Mouse (Mus musculus) T-cell, adult 2 months (primary cell): ENCODE results near the gene Sh2d1b2.
A peak's percentile ranks its signal among the peaks of the same experiment; 100 is the strongest.
"Not testable (repeated sequence)": the region's sequence is repeated elsewhere in the genome, so short reads cannot be mapped to it uniquely, and the experiment has no call there.

ENCODE experiments used
- DNase-seq: peaks from one replicate; pipeline ENCODE4 v3.0.0; 2022; ENCODE audit warnings: low spot score

Sh2d1b2 gene

DNA sequence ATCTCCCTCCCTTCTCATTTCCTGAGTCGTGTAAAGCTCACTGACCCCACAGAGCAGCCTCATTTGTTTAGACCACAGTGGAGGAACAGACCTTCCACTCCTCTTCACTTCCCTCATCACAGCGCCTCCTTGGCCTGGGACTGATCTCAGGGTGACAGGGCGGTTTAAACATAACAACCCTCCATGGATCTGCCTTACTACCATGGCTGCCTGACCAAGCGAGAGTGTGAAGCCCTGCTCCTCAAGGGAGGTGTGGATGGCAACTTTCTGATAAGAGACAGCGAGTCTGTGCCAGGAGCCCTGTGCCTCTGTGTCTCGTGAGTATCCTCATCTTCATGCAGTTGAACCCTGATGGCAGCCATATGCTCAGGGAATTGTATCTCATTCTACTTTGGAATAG, at the start of gene Sh2d1b2:
TSS of gene Sh2d1b2 (plus strand) at position 62 of the 400 bp plus-strand sequence.
- DNase-seq: not testable (repeated sequence)

DNA sequence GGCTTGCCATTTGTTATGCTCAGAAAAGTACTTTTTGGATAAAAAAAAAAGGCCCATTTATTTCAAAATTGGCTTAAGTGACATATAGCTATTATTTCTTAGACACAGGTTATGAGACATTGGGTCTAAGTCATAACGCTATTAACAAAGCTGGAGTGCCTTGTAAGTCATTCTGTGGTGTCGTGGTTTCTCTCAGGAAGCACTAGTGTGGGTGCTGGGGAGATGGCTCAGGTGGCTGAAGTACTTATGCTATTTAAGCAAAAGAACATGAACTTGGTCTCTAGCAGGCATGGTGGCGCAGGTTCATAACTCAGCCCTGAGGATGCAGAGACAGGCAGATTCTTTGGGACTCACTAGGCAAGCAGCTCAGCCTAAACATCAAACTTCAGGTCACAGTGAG, 47.4 kb upstream of the Sh2d1b2 start:
- DNase-seq: no peak

DNA sequence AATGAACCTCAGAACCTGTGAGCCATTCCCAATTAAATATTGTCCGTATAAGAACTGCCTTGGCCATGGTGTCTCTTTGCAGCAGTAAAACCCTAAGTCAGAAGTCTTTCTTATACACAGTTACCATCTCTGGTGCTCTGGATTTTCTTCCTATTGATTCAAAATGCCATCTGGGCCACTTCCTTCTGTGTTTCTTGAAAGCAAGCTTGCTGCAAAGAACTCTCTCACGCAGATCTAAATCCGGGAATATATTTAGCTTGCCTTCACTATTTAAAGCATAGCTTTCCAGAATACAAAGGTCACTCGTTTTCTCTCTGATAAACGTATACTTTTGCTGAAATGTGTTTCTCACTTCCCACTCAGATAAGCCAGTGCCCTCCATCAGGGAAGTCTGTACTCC, 46.0 kb upstream of the Sh2d1b2 start:
- no peak for DNase-seq

DNA sequence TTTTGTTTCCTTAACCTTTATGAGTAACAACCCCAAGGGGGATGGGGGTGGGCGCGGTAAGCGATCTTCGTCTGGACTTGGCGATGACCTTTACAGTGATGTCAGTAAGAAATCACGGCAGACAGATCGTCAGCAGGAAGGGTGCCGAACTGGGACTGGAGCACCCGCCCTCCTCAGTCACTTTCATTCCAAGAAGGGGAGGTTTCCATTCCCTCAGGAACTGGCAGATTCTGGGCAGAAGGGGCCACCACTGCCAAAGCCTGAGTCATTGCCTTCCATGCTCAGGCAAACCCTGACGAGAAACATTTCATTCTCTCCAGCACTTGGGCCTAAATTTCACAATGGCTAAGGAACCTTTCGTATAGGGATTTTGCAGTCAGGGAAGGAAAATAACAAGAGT, 43.9 kb upstream of the Sh2d1b2 start:
- no peak for DNase-seq

DNA sequence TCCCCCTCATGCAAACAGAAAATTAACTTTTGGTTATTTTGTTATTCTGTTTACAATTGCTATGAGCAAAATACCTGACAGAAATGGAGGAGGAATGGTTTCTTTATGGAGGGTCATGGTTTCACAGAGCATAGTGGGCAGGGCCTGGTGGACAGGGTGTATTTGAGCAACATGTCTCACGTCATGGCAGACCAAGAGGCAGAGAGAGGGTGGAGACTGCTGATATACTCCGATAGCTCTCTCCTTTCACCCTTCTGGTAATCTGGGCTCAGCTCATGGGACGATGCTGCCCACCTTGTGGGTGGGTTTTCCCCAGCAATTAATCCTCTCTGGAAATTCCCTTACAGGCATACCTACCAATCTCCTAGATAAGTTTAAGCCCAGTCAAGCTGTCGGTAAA, 42.3 kb upstream of the Sh2d1b2 start:
- no peak for DNase-seq

DNA sequence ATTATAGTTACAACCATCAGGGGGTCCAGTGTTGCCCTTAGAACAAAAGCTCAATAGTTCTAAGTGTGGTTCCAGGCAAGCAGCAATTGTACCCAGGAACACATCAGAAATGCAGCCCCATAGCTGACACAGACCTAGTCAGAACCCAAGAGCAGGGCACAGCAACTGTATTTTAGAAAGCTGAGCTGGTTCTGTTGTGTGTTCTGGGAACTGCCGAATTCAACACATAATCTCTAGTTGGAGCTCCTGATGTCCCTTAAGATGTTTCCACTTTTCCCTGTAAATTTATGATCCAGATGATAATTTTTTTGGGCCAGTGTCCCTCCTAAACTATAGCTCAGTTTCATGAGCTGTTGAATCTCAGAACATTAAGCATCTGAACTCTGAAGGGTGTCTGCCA, 40.6 kb upstream of the Sh2d1b2 start:
- DNase-seq: no peak

DNA sequence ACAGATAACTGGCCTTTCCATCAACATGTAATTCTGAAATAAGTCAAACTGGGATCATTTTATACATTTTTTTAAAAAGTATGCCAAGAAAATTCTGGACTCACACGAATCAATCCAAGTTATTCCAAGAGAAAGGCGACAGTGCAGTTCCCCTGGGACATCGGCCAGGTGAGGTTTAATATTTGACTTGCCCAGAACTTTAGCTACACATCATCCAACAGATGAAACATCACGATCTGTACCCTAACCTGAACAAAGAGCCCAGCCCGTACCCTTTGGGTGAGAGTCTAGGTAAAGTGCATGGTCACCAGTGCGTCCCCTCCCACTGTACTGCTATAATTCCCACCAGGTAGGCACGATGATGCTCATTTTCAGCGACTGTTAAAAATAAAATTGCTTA, 36.3 kb upstream of the Sh2d1b2 start:
- DNase-seq: no peak

DNA sequence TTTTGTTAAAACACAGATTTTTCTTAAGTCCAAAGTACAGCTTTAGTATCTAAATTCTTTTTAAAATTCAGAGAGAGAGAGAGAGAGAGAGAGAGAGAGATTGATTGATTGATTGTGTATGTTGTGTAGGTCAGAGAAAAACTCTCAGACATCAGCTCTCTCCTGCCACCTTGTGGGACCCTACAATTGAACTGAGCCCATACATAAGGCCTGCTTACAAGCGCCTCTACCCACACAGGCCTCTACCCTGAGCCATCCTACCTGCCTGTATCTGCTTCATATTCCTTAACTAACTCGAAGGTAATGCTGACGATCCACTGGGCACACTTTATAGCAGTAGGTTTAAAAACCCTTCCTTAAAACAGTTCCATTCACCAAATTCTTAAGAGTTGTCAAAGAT, 32.2 kb upstream of the Sh2d1b2 start:
- peak; percentile 13 for DNase-seq

DNA sequence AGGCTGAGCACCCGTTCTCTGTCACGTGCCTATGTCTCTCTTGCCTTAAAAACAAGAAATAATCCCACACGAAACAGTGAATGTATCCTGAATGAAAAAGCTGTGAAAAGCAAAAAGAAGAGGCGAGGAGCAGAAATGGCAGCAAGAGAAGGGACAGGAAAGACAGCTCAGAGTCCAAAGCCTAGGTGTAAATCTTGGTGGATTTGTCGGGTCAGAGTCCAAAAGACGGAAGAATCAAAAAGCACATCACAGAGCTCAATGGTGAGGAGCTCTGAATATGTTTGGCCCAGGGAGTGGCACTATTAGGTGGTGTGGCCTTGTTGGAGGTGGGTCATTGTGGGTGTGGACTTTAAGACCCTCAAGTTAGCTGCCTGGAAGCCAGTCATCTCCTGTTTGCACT, 26.2 kb upstream of the Sh2d1b2 start:
- DNase-seq: no peak

DNA sequence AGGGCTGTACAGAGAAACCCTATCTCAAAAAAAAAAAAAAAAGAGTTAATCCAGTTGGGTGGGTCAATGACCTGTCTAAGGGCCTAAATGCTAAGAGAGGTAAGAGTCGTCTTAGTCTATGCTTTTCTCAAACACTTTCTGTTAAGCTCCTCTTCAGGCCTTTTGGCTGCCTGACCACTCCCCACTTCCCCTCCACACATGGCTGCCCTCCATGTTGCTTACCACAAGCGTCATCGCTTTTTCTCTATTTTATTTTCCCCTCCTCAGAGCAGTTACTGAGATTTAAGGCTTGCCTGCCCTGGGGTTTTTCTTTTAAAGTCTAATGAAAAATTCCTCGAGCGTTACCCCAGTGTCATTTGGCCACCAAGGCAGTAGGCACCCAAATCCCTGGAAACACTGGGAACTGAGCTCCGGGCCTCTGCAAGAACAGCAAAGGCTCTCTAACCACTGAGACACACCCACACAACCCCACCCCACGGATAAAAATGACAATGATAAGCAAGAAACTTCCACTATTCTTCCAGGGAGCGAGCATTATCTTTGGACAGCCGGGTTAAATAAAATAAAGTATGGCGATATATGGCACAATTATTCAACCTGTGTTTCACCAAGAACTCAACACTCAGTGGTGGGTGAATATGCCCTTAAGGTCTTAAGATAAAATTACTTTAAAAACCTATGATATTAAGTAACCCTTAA, 19.2 kb upstream of the Sh2d1b2 start:
- DNase-seq: no peak

DNA sequence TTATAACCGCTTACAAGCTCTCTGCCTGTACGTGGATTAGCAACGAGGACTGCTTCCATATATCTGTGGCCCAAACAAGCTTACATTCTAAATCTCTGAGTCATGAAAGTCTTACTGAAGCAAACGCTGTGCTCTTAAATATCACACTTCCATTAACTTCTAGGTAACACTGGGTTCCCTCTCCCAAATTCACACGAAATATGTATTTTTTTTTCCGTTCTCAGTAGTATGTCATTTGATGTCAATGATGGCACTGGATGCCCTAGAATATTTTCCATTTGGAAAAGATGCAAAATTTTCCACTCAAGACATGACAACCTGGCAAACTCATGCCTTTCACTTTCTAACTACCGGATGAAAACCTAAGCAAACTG, 18.2 kb upstream of the Sh2d1b2 start:
- no peak for DNase-seq

DNA sequence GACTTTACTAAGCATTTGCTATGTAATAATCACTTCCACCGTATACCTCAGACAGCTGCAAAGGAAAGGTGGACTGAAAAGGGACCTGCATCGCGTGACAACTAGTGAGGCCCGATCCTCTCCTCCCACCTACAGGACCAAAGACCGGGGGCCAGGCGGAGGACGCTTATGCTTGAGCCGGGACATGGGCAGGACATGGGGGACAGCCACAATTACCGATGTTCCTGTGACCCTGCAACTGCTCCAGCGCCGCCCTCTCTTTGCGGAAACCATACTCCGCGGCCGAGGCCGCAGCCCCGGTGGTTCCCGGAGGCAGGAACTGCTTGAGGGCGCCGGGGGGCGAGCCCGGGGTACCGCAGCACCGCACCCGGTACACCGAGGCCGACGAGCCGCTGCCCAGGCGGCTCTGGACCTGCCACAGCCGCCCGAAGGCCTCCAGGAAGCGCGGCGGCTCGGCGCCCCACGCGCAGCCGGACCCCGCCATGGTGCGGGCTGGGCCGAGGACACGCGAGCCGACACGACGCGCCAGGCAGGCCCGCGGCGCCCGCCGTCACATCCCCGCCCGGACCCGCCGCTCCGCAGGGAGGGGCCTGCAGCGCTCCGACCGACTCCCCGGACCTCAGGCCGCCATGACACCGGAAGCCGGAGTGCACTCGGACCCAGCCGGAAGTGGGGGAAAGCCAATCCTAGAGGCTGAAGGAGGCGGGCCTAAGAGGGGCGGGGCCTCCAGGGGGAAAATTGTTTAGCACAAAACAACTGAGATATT, 17.6 kb upstream of the Sh2d1b2 start, which contains the start of gene Uhmk1:
TSS of gene Uhmk1 (minus strand) at position 641 of the 766 bp plus-strand sequence.
- peak; percentile 87 for DNase-seq

DNA sequence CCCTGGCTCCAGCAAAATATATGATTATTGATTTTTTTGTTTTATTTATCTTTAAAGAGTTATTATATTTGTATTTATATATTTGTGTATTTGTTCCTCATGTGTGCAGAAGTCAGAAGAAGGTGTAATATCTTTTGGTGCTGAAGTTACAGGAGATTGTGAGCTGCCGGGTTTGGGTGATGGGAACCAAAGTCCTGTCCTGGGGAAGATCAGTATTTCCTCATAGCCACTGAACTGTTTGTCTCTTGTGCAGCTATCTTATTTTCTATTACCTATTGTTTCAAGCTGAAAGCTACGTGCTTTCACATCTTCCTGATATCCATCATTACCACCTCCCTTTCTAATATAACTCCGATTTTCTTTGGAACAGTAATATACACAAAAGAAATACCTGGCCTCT, 17.0 kb upstream of the Sh2d1b2 start:
- no peak for DNase-seq

DNA sequence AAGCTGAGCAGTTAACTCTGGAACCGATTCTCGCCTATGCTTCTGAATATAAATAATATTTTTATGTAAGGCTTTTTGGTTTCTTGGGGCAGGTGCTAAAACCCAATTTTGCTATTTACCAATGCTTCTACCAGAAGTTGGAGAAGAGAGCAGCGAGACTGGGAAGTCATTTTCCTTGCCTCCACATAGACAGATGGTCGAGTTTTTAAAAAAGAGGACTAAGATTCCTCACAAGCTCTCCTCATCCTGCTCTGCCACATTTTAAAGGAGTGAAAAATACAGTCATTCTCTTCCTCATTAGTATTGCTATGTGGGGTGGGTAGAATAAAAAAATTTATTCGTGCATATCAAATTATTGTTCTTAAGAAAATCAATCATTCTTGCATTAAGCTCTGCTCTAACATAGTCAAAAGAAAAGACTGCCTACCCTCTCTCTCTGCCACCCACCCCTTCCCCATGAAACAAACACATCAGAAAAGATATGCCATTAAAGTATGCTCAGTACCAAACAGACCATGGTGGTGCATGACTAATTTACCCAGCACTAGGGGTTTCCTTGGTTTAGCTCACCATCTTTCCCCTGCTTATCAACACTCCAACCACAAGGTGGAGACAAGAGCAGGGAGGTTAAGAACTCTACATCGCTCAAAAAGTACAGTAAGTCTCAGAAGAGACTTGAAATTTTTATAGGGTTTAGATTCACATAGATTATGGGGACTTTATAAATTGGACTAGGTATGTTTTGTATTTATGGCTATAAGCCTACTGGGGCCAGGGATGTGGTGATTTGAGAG, 14.3 kb upstream of the Sh2d1b2 start:
- DNase-seq: peak; percentile 42

DNA sequence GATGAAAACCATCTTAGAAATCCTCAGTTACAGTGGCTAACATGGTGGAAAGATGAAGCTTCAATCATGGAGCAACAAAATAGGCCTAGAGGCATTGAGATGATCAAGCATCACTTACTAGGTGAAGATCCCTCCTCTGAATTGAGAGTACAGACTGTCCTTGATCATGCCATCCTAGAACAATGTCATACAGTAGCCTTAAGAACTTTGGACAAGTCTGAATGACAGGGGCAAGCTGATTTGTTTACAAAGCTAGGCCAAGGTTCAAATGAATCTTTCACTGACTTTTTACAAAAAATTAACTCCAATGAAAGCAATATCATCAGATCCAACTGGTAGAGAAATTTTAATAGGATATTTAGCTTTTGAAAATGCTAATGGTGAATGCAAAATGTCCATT, 12.2 kb upstream of the Sh2d1b2 start:
- no peak for DNase-seq

DNA sequence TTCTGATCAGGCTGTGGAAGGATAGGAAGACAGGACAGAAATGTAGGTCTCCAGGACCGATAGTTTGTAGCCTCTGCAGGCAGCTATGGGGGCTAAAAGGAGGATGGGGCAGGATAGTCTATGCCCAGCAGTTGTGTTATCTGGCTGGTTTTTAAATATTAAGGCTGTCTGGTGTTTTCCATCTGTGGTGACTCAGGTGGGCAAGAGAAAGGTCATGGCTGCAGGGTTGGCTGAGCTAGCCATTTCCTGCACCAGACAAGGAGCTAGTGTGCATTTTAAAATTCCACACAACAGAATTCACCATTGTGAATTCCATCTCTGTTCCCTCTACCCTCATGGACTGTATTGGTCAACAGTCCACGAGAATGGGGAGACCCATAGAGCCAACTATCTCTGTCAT, 9.3 kb upstream of the Sh2d1b2 start:
- DNase-seq: no peak

DNA sequence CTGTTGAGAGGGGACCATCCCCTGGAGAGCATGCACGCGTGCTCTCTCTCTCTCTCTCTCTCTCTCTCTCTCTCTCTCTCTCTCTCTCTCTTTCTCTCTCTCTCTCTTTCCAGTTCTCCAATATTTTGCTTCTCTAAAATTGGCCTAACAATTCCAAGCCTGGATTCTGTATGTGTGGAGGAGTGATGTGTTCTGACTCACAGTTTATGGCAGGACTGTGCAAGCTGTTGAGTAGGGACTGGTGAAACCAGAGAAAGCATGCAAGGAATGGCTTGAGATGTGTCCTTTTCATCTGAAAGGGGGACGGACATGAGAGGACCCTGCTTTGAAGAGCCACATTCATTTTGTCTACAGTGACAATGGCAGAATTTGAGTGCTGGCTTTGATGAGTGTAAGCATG, 12.5 kb downstream of the Sh2d1b2 start:
- no peak for DNase-seq

DNA sequence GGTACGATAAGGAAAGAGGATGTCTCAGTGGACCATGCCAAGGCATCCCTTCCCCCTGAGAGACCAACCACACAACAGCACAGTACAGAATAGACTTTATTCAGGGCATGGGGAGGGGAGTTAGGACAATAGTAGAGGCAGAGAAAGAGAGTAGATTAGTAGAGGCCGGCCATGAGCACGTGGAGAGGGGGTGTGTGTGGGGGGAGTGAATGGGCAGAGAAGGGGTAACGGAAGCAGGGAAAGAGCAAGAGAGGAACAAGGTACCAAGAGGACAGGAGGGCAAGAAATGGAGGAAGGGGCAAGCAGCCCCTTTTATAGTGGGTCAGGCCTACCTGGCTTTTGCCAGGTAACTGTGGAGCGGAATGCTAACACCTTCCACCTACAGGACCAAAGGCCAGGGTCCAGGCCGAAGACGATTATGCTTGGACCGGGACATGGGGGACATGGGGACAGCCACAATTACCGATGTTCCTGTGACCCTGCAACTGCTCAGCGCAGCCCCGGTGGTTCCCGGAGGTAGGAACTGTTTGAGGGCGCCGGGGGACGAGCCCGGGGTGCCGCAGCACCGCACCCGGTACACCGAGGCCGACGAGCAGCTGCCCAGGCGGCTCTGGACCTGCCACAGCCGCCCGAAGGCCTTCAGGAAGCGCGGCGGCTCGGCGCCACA, 22.5 kb downstream of the Sh2d1b2 start:
- DNase-seq: no peak

DNA sequence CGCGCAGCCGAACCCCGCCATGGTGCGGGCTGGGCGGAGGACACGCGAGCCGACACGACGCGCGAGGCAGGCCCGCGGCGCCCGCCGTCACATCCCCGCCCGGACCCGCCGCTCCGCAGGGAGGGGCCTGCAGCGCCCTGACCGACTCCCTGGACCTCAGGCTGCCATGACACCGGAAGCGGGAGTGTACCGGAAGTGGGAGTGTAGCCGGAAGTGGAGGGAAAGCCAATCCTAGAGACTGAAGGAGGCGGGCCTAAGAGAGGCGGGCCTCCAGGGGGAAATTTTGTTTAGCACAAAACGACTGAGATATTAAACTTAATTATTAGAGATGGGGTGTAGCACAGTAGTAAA, 23.0 kb downstream of the Sh2d1b2 start:
- DNase-seq: peak; percentile 83

DNA sequence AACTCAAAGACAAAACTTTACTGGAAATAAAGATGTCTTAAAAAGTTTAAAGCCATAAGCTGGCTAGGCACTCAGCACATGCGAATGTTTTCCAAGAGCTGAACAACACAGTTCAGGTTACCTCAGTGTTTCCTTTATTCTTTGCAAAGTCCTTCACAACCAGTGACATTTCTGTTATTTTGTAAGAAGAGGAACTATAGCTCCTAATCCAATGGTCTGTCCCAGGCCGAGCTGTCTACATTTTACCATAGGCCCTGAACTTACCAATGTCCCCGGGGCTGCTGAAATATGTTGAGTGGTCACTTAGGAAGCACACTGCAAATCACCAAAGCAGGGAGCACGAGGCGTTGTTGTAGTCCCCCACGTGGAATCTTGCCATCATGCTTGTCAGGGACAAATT, 37.7 kb downstream of the Sh2d1b2 start:
- DNase-seq: no peak

DNA sequence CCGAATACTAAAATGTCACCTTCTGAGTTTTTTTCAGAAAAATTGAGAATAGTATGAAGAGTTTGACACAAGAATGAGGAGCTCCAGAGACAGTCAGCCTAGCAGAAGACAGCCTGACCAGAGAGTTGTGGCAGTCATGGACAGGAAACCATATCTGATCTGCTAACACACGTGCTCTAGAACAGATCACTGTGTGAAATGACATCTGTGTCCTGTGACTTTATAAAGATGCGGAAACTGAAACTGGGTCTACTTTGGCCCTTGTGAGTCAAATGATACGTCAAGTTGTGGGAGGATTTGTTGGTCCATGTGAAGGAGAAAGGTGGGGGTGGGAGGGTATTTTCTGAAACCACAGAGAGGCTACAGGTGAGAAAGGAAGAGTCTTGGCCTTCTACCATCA, 38.1 kb downstream of the Sh2d1b2 start:
- DNase-seq: no peak

DNA sequence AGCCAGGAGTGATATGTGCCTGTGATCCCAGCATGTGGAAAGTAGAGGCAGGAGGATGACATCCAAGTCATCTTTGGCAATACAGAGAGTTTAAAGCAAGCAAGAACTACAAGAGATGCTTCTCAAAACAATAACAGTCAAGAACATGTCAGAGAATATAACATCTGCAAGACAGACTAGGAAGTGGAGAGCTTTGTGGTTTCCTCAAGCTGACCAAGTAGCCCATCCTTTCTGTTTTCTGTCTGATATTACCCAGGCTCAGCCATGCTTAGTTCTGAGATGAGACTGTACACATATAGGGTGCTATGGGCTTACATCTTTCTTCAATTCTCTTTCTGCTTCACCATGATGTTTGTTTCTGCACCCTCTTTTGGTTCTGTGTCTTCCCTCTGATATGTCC, 40.7 kb downstream of the Sh2d1b2 start:
- DNase-seq: no peak

DNA sequence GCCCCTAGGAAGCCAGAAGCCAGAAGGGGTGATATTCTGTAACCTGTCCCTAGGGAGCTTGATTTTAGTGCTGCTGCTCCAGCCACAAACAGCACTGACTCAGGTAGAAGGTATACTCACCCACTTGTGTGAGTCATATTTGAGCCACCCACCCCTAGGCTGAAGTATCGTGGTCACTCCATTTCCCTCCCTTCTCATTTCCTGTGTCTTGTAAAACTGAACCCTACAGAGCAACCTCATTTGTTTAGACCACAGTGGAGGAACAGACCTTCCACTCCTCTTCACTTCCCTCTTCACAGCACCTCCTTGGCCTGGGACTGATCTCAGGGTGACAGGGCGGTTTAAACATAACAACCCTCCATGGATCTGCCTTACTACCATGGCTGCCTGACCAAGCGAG, 44.5 kb downstream of the Sh2d1b2 start, which contains the start of gene Sh2d1b1:
TSS of gene Sh2d1b1 (plus strand) at position 305 of the 400 bp plus-strand sequence.
- DNase-seq: no peak
